Mouse (Mus musculus) lung, embryonic 14.5 days (tissue): ENCODE measurements around the gene Me3. TPM values are rescaled to one million over a fixed set of nuclear protein-coding genes. Genes with fewer than 3 reads are reported as not detected.
A peak's percentile ranks its signal among the peaks of the same experiment; 100 is the strongest.

ENCODE experiments used
- ATAC-seq: fragments of 200-750 bp; cut with Nextera tagmentation; 2 replicates; pipeline ENCODE4 v1.8.0; 2017; ENCODE audit warnings: mild to moderate bottlenecking, moderate TSS enrichment, moderate library complexity; ENCODE audit not compliant: insufficient read depth
- DNase-seq: peaks from one replicate; pipeline ENCODE4 v3.0.0-alpha.2; 2015
- H3K27ac ChIP-seq: fragments of 300-500 bp; sonication (generic); 2 replicates; pipeline ENCODE4 v1.5.1; 2014; ENCODE audit warnings: low read depth, mild to moderate bottlenecking, moderate library complexity
- H3K27me3 ChIP-seq: fragments of 300-500 bp; sonication (generic); 2 replicates; pipeline ENCODE4 v1.6.1; 2014; ENCODE audit warnings: low read length, control low read depth; ENCODE audit not compliant: insufficient read depth
- H3K36me3 ChIP-seq: fragments of 300-500 bp; sonication (generic); 2 replicates; pipeline ENCODE4 v1.6.1; 2014; ENCODE audit warnings: control low read depth; ENCODE audit not compliant: insufficient read depth
- H3K4me1 ChIP-seq: fragments of 300-500 bp; sonication (generic); 2 replicates; pipeline ENCODE4 v1.6.1; 2014; ENCODE audit warnings: antibody characterized with exemption, control low read depth; ENCODE audit not compliant: insufficient read depth
- H3K4me2 ChIP-seq: fragments of 300-500 bp; sonication (generic); 2 replicates; pipeline ENCODE4 v1.6.1; 2014; ENCODE audit warnings: mild to moderate bottlenecking
- H3K4me3 ChIP-seq: fragments of 300-500 bp; sonication (generic); 2 replicates; pipeline ENCODE4 v1.5.1; 2014; ENCODE audit warnings: low read depth, low read length
- H3K9ac ChIP-seq: fragments of 300-500 bp; sonication (generic); 2 replicates; pipeline ENCODE4 v1.6.1; 2014
- H3K9me3 ChIP-seq: fragments of 300-500 bp; sonication (generic); 2 replicates; pipeline ENCODE4 v1.6.1; 2016; ENCODE audit warnings: low read depth, low read length, control low read depth
- CTCF ChIP-seq: IDR thresholded peaks from 2 replicates; pipeline ENCODE4 v1.5.1; 2016; ENCODE audit warnings: antibody characterized with exemption, low read depth
- WGBS: fragments of 180-500 bp; shearing (Covaris S2); extraction: QIAGEN DNeasy Blood & Tissue Kit; methylation state at CpG from one replicate; pipeline ENCODE4 v1.1.7; 2014; 5-methylcytosine and 5-hydroxymethylcytosine counted together
- polyA plus RNA-seq: library from polyadenylated mRNA; unstranded; fragments of >200 nt; fragmentation: Nextera tagmentation; extraction: Ambion mirVana; gene quantifications from 2 replicates; pipeline ENCODE4 v1.2.1, GENCODE M21; 2014

Gene Me3
- polyA plus RNA-seq, 1 experiment from 2014 or later = 0.84 TPM

DNA sequence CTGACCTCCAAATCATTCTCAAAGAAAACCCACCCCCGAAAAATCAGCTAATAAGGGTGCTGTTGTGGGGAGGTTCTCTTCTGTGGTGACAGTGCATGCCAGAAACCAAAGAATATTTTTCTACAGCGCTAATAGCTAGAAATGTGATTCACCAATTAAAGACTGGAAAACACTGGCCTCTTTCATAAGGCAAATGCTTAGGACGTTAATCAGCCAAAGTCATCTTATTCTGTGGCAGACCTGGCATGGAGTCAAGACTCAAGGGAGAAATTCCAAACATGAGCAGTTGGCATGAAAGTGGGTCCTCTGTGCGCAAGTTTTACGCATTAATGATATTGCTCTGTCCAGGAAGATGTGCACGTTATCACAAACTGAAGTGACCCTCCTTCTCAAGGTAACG, 21.0 kb upstream of the Me3 start:
- Histone ChIP-seq H3K9me3 (no peaks in the 10 kb centered on the region), H3K4me1 (no peaks in the 10 kb centered on the region), H3K27me3 (no peaks in the 10 kb centered on the region), H3K36me3 (no peaks in the 10 kb centered on the region), H3K4me2 (no peak overlapping the region), H3K9ac (no peak overlapping the region), H3K4me3 (no peak overlapping the region), H3K27ac (no peak overlapping the region)
- 86% methylated on average over 7 of the region's 7 CpGs for WGBS
- TF ChIP-seq CTCF = no peak
- DNase-seq (no peak), ATAC-seq (no peak)

DNA sequence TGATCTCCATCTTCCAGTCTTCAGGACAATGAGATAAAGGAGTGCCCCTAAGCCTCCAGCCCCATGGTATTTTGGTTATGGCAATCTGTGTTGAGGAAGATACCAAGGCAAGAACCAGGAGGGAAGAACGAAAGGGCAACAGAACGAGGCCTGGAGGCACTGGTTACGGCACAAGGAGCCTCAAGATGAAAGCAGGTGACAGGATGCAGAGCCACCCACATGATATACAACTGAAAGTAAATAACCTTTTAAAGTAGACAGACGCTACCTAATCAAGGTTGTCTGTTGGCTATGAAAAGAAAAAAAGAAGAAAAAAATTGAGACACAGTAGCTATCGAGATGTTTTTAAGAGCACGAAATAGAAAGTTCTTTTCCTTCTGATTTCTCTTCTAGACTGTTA, 16.0 kb upstream of the Me3 start:
- TF ChIP-seq CTCF = no peak

GRCm38 (mm10) chr7:89623331-89623730, 8.9 kb upstream of the Me3 start:
- no peak for ATAC-seq
- WGBS = 83% methylated on average over 4 of the region's 4 CpGs
- no peak for TF ChIP-seq CTCF

More for the DNA sequence above, 16.0 kb upstream of the Me3 start:
- H3K4me2 ChIP-seq = no peak overlapping the region
- H3K27ac ChIP-seq = no peak overlapping the region
- H3K4me3 ChIP-seq = no peak overlapping the region
- no peaks in the 10 kb centered on the region for H3K4me1 ChIP-seq
- H3K9me3 ChIP-seq = no peaks in the 10 kb centered on the region
- no peak for ATAC-seq
- no peaks in the 10 kb centered on the region for H3K36me3 ChIP-seq
- WGBS = 86% methylated on average over 6 of the region's 6 CpGs
- DNase-seq = no peak
- H3K9ac ChIP-seq = no peak overlapping the region
- H3K27me3 ChIP-seq = no peaks in the 10 kb centered on the region

GRCm38 (mm10) chr7:89627393-89627792, 4.8 kb upstream of the Me3 start:
- Histone ChIP-seq H3K9me3 (no peaks in the 10 kb centered on the region), H3K9ac (no peak overlapping the region), H3K27me3 (peaks cover 6% of the 10 kb centered on the region; the same call in 1 of the 2 replicates), H3K36me3 (no peaks in the 10 kb centered on the region), H3K4me1 (no peaks in the 10 kb centered on the region), H3K27ac (no peak overlapping the region), H3K4me3 (no peak overlapping the region), H3K4me2 (no peak overlapping the region)
- ATAC-seq (no peak), DNase-seq (no peak)
- TF ChIP-seq CTCF = no peak

More at GRCm38 (mm10) chr7:89623331-89623730, 8.9 kb upstream of the Me3 start:
- Histone ChIP-seq H3K9ac (no peak overlapping the region), H3K36me3 (no peaks in the 10 kb centered on the region), H3K4me3 (no peak overlapping the region), H3K27ac (no peak overlapping the region), H3K4me2 (no peak overlapping the region), H3K4me1 (no peaks in the 10 kb centered on the region), H3K27me3 (no peaks in the 10 kb centered on the region), H3K9me3 (no peaks in the 10 kb centered on the region)
- no peak for DNase-seq

GRCm38 (mm10) chr7:89628006-89628405, 4.2 kb upstream of the Me3 start:
- H3K4me2 ChIP-seq = no peak overlapping the region
- no peak for ATAC-seq
- no peaks in the 10 kb centered on the region for H3K9me3 ChIP-seq
- no peaks in the 10 kb centered on the region for H3K4me1 ChIP-seq
- WGBS = 18% methylated on average over 2 of the region's 2 CpGs
- DNase-seq = no peak
- no peaks in the 10 kb centered on the region for H3K36me3 ChIP-seq
- H3K27me3 ChIP-seq = peaks cover 6% of the 10 kb centered on the region; the same call in 1 of the 2 replicates
- no peak overlapping the region for H3K27ac ChIP-seq
- H3K9ac ChIP-seq = no peak overlapping the region
- no peak for TF ChIP-seq CTCF
- no peak overlapping the region for H3K4me3 ChIP-seq

DNA sequence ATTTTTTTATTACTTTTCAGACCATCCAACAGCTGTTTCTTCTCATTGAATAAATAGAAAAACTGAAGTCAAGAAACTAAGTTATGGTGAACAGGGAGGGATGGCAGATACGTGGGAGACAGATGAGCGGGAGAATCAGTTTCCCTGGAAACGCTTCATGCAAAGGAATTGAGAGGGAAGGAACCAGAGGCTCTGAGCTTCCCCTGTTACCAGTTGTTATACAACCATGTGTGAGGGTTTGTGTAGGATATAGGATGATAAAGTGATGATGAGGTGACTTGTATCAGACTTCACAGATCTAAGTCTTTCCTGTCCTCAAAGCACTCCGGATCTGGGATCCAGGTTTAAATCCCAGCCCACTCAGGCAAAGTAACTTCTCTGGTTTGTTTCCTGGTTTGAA, 3.2 kb upstream of the Me3 start:
- DNase-seq (no peak), ATAC-seq (no peak)
- WGBS = 61% methylated on average over 4 of the region's 4 CpGs
- Histone ChIP-seq H3K9ac (no peak overlapping the region), H3K4me2 (no peak overlapping the region), H3K4me1 (no peaks in the 10 kb centered on the region), H3K9me3 (no peaks in the 10 kb centered on the region), H3K27ac (no peak overlapping the region), H3K4me3 (no peak overlapping the region), H3K36me3 (no peaks in the 10 kb centered on the region), H3K27me3 (peaks cover 6% of the 10 kb centered on the region; the same call in 1 of the 2 replicates)
- TF ChIP-seq CTCF = no peak

DNA sequence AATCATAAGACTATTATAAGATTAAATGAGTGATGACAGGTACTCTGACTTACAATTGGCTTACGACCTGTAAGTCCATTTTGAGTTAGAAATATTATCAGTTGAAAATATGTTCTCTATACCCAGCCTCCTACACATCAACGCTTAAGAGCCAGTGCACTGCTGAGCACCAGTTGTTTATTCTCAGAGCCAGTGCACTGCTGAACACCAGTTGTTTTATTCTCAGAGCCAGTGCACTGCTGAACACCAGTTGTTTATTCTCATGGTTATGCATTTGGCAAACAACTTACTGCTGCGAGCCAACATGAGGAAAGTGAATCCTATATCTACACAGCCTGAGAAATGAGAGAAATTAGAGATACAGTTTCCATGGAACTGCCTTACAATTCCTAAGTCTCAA, 2.3 kb upstream of the Me3 start:
- 42% methylated on average over 3 of the region's 3 CpGs for WGBS
- ATAC-seq (peak; percentile 76; the same call in 1 of the 2 replicates), DNase-seq (peak; percentile 67)
- no peak overlapping the region for H3K9ac ChIP-seq
- no peak overlapping the region for H3K4me2 ChIP-seq
- peaks cover 10% of the 10 kb centered on the region; the same call in 1 of the 2 replicates for H3K27me3 ChIP-seq
- no peaks in the 10 kb centered on the region for H3K9me3 ChIP-seq
- TF ChIP-seq CTCF = no peak
- no peak overlapping the region for H3K27ac ChIP-seq
- no peaks in the 10 kb centered on the region for H3K4me1 ChIP-seq
- H3K36me3 ChIP-seq = no peaks in the 10 kb centered on the region
- no peak overlapping the region for H3K4me3 ChIP-seq

DNA sequence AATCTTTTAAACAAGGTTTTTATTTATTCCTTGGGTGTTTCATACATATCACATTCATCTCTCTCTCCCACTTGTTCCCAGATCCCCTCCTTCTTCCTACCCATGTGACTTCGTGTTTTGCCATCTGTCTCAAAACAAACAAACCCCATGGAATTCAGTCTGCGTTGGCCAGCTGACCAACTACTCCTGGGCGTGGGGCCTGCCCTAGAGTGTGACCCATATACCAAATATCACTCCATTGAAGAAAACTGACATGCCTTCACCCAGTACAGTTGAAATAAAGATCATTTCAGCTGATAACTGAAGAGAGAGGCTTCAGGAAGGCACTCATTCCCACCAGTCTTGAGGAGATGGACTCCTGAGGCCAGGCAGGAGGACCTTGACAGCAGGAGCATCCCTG, 1.4 kb upstream of the Me3 start:
- no peak for DNase-seq
- Histone ChIP-seq H3K27ac (no peak overlapping the region), H3K4me3 (no peak overlapping the region), H3K36me3 (no peaks in the 10 kb centered on the region), H3K4me1 (no peaks in the 10 kb centered on the region), H3K9me3 (no peaks in the 10 kb centered on the region), H3K27me3 (peaks cover 10% of the 10 kb centered on the region; the same call in 1 of the 2 replicates), H3K9ac (no peak overlapping the region), H3K4me2 (no peak overlapping the region)
- no peak for ATAC-seq
- 38% methylated on average over 3 of the region's 3 CpGs for WGBS
- TF ChIP-seq CTCF = no peak
